Mouse (Mus musculus): Measurements from ENCODE around the gene Fubp1. TPM values are rescaled to one million over a fixed set of nuclear protein-coding genes. Genes with fewer than 3 reads are reported as not detected.

Fubp1 gene
- polyA plus RNA-seq, 1 experiment from 2014 or later, result 332 TPM

DNA sequence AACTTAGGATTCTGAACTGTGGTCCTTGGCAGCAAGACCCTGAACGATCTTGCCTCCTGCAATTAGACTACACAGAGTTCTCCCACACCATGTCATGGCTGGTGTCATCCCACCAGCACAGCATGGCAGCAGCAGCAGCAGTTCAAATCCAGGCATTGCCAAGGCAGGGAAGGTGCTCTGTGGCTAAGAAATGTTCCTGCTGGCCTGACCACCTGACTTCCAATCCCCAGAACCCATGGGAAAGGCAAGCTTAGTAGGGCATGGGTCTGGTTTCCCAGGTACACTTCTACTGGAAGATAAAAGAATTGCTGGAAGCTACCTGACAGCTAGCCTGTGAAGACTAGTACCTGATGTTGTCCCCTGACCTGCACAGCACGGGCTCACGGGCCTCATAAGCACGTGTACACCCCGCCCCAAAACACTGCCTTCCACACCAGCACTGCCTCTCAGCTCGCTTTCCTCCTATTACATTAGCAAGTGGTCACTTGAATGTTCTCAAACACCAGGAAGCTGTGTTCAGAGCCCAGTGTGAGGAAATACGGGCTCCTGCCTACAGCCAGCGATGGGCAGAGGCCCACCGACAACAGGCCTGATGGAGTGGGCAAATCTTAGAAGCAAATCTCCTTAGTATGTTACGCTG, 61.0 kb downstream of the Fubp1 start:
- ATAC-seq (ENCODE audit: low FRiP score, low TSS enrichment), result no peak
- WGBS, result 87% methylated on average over 10 of the region's 10 CpGs
- Histone ChIP-seq H3K4me1 (ENCODE audit: control insufficient read depth, insufficient read depth, low read length) (no peaks in the 10 kb centered on the region), H3K4me2 (replicated peaks; ENCODE audit: low read depth, low read length) (no peak overlapping the region), H3K9ac (ENCODE audit: low read depth, low read length) (no peak overlapping the region), H3K4me3 (ENCODE audit: low read length) (no peak overlapping the region), H3K27ac (ENCODE audit: low read depth, low read length) (no peak overlapping the region), H3K36me3 (ENCODE audit: control insufficient read depth, insufficient read depth, low read length) (peaks cover 1% of the 10 kb centered on the region; the same call in 1 of the 2 replicates), H3K9me3 (ENCODE audit: control insufficient read depth, low read length) (no peaks in the 10 kb centered on the region), H3K27me3 (ENCODE audit: control insufficient read depth, insufficient read depth, low read length) (peaks cover 3% of the 10 kb centered on the region; the same call in 1 of the 2 replicates)

DNA sequence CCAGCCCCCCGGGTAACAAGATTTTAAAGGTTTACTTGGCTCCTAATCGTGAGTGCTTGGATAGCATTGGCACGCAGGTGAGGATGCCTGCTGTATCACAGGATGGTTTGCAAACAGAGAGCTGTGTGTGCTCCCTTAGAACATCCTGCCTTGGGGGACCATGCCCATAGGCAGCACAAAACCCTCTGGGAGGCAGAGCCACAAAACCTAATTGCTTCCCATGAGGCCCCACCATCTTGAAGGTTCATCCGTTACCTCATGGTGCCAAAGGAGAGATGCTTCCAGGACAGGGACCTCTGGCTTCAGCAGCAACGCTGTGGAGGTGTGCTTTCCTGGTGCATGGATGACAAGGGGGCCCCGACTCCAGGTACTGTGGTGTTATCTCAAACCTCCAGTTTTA, 61.7 kb downstream of the Fubp1 start:
- ATAC-seq (ENCODE audit: low FRiP score, low TSS enrichment), result no peak
- no peak overlapping the region for H3K9ac ChIP-seq (ENCODE audit: low read depth, low read length)
- WGBS, result 91% methylated on average over 6 of the region's 6 CpGs

DNA sequence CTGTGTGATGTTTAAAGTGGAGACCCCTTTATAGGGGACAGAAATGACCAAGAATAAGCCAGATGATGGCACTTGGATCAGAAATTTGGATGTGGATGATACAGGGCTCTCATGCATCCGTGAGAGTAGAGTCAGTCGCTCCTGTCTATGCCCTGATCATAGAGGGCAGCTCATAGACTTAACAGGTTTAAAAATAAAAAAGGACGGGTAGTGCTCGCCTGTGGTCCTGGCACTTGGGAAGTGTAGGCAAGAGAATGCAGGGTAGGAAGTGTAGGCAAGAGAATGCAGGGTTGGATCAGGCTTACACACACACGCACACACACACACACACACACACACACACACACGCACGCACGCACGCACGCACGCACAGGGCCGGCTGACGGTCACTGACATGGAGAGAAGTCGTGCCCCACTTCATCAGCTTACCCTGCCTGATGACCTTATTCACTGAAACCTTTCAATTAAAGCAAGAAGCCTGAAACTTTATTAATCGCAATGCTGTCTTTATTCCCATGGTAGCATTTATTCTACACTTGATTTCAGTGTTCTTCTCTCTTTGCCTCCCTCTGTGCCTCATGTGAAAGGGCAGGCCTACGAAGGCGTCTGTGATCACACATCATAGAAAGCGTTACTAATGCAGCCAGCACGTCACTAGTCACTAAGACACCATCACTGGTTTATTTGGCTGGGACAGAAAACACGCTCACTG, 62.9 kb downstream of the Fubp1 start:
- H3K9me3 ChIP-seq (ENCODE audit: control insufficient read depth, low read length), result no peaks in the 10 kb centered on the region
- no peak overlapping the region for H3K4me2 ChIP-seq (replicated peaks; ENCODE audit: low read depth, low read length)
- H3K9ac ChIP-seq (ENCODE audit: low read depth, low read length), result no peak overlapping the region
- no peaks in the 10 kb centered on the region for H3K4me1 ChIP-seq (ENCODE audit: control insufficient read depth, insufficient read depth, low read length)
- ATAC-seq (ENCODE audit: low FRiP score, low TSS enrichment), result no peak
- WGBS, result 81% methylated on average over 20 of the region's 20 CpGs
- H3K36me3 ChIP-seq (ENCODE audit: control insufficient read depth, insufficient read depth, low read length), result peaks cover 6% of the 10 kb centered on the region; the same call in 1 of the 2 replicates
- no peak overlapping the region for H3K4me3 ChIP-seq (ENCODE audit: low read length)
- H3K27me3 ChIP-seq (ENCODE audit: control insufficient read depth, insufficient read depth, low read length), result no peaks in the 10 kb centered on the region
- H3K27ac ChIP-seq (ENCODE audit: low read depth, low read length), result no peak overlapping the region

More for the DNA sequence above, 61.7 kb downstream of the Fubp1 start:
- peaks cover 6% of the 10 kb centered on the region; the same call in 1 of the 2 replicates for H3K36me3 ChIP-seq (ENCODE audit: control insufficient read depth, insufficient read depth, low read length)
- no peaks in the 10 kb centered on the region for H3K4me1 ChIP-seq (ENCODE audit: control insufficient read depth, insufficient read depth, low read length)
- H3K27me3 ChIP-seq (ENCODE audit: control insufficient read depth, insufficient read depth, low read length), result no peaks in the 10 kb centered on the region; the same call in 1 of the 2 replicates
- no peak overlapping the region for H3K4me2 ChIP-seq (replicated peaks; ENCODE audit: low read depth, low read length)
- H3K4me3 ChIP-seq (ENCODE audit: low read length), result no peak overlapping the region
- no peak overlapping the region for H3K27ac ChIP-seq (ENCODE audit: low read depth, low read length)
- H3K9me3 ChIP-seq (ENCODE audit: control insufficient read depth, low read length), result no peaks in the 10 kb centered on the region

DNA sequence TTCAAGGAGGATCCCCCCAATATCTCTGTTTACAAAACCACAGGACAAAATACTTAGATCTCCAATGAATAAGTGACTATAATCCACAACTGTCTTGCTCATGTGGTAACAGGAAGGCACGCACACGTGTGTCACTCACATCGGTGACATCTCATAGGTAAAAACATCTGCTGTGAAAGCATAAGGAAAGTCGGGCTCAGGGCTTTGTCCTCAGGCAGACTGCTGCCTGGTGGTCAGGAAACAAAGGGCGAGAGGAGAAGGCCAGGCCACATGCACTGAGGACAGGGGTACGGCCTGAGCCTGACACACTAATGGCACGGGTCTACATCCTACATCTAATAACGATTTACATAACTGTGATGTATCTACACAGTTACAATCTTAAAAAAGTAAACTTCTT, 64.8 kb downstream of the Fubp1 start:
- Histone ChIP-seq H3K36me3 (ENCODE audit: control insufficient read depth, insufficient read depth, low read length) (peaks cover 6% of the 10 kb centered on the region; the same call in 1 of the 2 replicates), H3K9ac (ENCODE audit: low read depth, low read length) (no peak overlapping the region), H3K9me3 (ENCODE audit: control insufficient read depth, low read length) (no peaks in the 10 kb centered on the region), H3K27ac (ENCODE audit: low read depth, low read length) (no peak overlapping the region), H3K27me3 (ENCODE audit: control insufficient read depth, insufficient read depth, low read length) (no peaks in the 10 kb centered on the region), H3K4me1 (ENCODE audit: control insufficient read depth, insufficient read depth, low read length) (no peaks in the 10 kb centered on the region), H3K4me3 (ENCODE audit: low read length) (no peak overlapping the region), H3K4me2 (replicated peaks; ENCODE audit: low read depth, low read length) (no peak overlapping the region)
- ATAC-seq (ENCODE audit: low FRiP score, low TSS enrichment), result no peak
- 87% methylated on average over 8 of the region's 8 CpGs for WGBS

DNA sequence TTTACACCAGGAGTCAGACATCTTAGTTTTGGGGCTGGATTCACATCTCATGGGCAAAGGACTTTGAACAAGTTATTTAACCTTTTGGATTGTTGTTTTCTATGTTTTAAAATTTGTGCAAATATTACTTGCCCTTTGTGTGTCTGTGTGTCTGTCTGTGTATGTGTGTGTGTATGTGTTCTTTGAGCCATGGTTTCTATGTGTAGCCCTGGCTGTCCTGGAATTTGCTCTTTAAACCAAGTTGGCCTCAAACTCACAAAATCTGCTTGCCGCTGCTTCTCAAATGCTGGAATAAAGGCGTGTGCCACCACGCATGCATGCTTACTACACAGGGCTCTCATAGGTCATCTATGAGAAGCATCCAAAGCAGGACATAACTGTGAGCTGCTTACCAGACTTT, 66.7 kb downstream of the Fubp1 start:
- Histone ChIP-seq H3K27ac (ENCODE audit: low read depth, low read length) (no peak overlapping the region), H3K9ac (ENCODE audit: low read depth, low read length) (no peak overlapping the region), H3K36me3 (ENCODE audit: control insufficient read depth, insufficient read depth, low read length) (peaks cover 6% of the 10 kb centered on the region; the same call in 1 of the 2 replicates), H3K27me3 (ENCODE audit: control insufficient read depth, insufficient read depth, low read length) (no peaks in the 10 kb centered on the region), H3K4me3 (ENCODE audit: low read length) (no peak overlapping the region), H3K9me3 (ENCODE audit: control insufficient read depth, low read length) (no peaks in the 10 kb centered on the region), H3K4me1 (ENCODE audit: control insufficient read depth, insufficient read depth, low read length) (no peaks in the 10 kb centered on the region), H3K4me2 (replicated peaks; ENCODE audit: low read depth, low read length) (no peak overlapping the region)
- WGBS, result 96% methylated on average over 3 of the region's 3 CpGs
- ATAC-seq (ENCODE audit: low FRiP score, low TSS enrichment), result no peak

DNA sequence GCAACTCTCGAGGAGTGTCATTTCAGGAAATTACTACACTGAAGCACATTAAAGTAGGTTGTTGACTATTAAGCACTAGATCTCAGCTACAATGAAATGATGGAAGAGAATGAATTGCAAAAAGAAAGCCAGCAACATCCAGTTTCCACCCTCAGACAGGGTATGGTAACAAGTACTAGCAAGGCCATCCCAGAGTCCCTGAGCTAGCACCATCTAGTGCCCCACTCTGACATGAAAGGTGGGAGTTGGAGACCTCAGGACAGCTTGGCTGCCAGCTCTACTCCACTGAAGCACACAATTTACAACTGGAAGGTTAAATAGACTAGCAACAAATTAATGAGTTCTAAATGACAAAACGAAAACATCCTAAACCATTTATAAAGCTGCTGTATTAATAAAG, 67.7 kb downstream of the Fubp1 start:
- H3K4me3 ChIP-seq (ENCODE audit: low read length), result no peak overlapping the region
- no peak overlapping the region for H3K9ac ChIP-seq (ENCODE audit: low read depth, low read length)
- no peaks in the 10 kb centered on the region for H3K27me3 ChIP-seq (ENCODE audit: control insufficient read depth, insufficient read depth, low read length)
- 53% methylated on average over 2 of the region's 2 CpGs for whole genome bisulfite sequencing
- H3K4me1 ChIP-seq (ENCODE audit: control insufficient read depth, insufficient read depth, low read length), result no peaks in the 10 kb centered on the region
- ATAC-seq (ENCODE audit: low FRiP score, low TSS enrichment), result peak; percentile 69
- H3K4me2 ChIP-seq (replicated peaks; ENCODE audit: low read depth, low read length), result no peak overlapping the region
- no peaks in the 10 kb centered on the region for H3K9me3 ChIP-seq (ENCODE audit: control insufficient read depth, low read length)
- H3K27ac ChIP-seq (ENCODE audit: low read depth, low read length), result no peak overlapping the region
- H3K36me3 ChIP-seq (ENCODE audit: control insufficient read depth, insufficient read depth, low read length), result peaks cover 12% of the 10 kb centered on the region; the same call in 1 of the 2 replicates

DNA sequence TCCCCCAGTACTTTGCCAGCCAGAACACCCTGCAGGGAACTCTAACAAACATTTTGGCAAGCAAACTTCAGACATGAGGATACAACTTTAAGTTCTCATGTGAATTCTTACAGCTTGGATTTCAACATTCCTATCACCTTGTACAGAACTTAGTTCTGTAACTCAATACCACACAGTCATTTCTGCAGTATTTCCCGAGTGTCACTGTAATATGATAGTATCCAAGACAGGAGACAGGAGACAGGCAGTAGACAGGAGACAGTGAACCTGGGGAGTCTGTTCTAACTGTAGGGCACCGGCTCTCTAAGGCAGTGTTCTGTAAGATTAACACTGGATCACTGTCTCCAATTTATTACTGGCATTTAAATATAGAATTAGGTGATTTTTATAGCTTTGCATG, 68.2 kb downstream of the Fubp1 start:
- peaks cover 14% of the 10 kb centered on the region; the same call in 1 of the 2 replicates for H3K36me3 ChIP-seq (ENCODE audit: control insufficient read depth, insufficient read depth, low read length)
- H3K27ac ChIP-seq (ENCODE audit: low read depth, low read length), result no peak overlapping the region
- H3K4me2 ChIP-seq (replicated peaks; ENCODE audit: low read depth, low read length), result no peak overlapping the region
- no peaks in the 10 kb centered on the region for H3K4me1 ChIP-seq (ENCODE audit: control insufficient read depth, insufficient read depth, low read length)
- H3K9ac ChIP-seq (ENCODE audit: low read depth, low read length), result no peak overlapping the region
- no peak overlapping the region for H3K4me3 ChIP-seq (ENCODE audit: low read length)
- H3K9me3 ChIP-seq (ENCODE audit: control insufficient read depth, low read length), result no peaks in the 10 kb centered on the region
- no peaks in the 10 kb centered on the region for H3K27me3 ChIP-seq (ENCODE audit: control insufficient read depth, insufficient read depth, low read length)
- no peak for ATAC-seq (ENCODE audit: low FRiP score, low TSS enrichment)
- WGBS, result 22% methylated on average over 2 of the region's 2 CpGs

DNA sequence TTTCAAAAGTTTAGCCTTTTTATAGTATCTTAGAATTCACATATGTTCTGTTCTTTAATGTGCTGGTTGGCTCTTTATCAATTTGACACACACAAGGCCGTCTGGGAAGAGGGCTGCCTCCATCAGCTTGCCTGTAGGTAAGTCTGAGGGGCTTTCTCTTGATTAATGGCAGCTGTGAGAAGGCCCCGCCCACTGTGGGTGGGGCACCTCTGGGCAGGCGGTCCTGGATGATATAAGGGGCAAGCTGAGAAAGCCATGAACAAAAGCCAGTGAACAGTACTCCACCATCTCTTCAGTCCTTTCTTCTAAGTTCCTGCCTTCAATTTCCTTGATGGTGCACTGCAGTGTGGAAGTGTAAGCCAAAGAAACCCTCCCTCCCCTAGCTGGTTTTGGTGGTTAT, 71.9 kb downstream of the Fubp1 start:
- Histone ChIP-seq H3K4me3 (ENCODE audit: low read length) (no peak overlapping the region), H3K4me2 (replicated peaks; ENCODE audit: low read depth, low read length) (no peak overlapping the region), H3K27me3 (ENCODE audit: control insufficient read depth, insufficient read depth, low read length) (no peaks in the 10 kb centered on the region), H3K9ac (ENCODE audit: low read depth, low read length) (no peak overlapping the region), H3K9me3 (ENCODE audit: control insufficient read depth, low read length) (no peaks in the 10 kb centered on the region), H3K4me1 (ENCODE audit: control insufficient read depth, insufficient read depth, low read length) (no peaks in the 10 kb centered on the region), H3K36me3 (ENCODE audit: control insufficient read depth, insufficient read depth, low read length) (peaks cover 19% of the 10 kb centered on the region; the same call in 1 of the 2 replicates), H3K27ac (ENCODE audit: low read depth, low read length) (no peak overlapping the region)
- 36% methylated on average over 3 of the region's 3 CpGs for WGBS
- ATAC-seq (ENCODE audit: low FRiP score, low TSS enrichment), result no peak

DNA sequence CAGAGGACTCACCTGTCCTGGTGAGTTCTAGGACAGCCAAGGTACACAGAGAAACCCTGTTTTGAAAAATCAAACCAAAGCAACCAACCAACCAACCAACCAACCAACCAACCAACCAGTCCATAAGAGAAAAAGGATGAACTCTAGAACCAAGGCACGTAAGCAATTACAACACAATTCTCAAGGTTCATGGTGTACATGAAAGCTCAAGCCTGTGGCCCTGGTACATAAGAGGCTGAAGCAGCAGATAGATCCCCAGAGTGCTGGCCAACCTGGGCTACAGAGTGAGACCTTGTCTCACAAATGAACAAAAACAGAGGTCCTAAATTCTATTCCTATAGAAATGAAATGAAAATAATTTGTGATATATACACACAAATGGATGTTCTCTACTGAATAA, 74.1 kb downstream of the Fubp1 start:
- H3K36me3 ChIP-seq (ENCODE audit: control insufficient read depth, insufficient read depth, low read length), result peaks cover 27% of the 10 kb centered on the region; the same call in 1 of the 2 replicates
- H3K4me3 ChIP-seq (ENCODE audit: low read length), result no peak overlapping the region
- 100% methylated on average over 1 of the region's 1 CpGs for WGBS
- H3K27ac ChIP-seq (ENCODE audit: low read depth, low read length), result no peak overlapping the region
- no peak for ATAC-seq (ENCODE audit: low FRiP score, low TSS enrichment)
- no peak overlapping the region for H3K4me2 ChIP-seq (replicated peaks; ENCODE audit: low read depth, low read length)
- no peak overlapping the region for H3K9ac ChIP-seq (ENCODE audit: low read depth, low read length)
- H3K4me1 ChIP-seq (ENCODE audit: control insufficient read depth, insufficient read depth, low read length), result no peaks in the 10 kb centered on the region
- no peaks in the 10 kb centered on the region for H3K9me3 ChIP-seq (ENCODE audit: control insufficient read depth, low read length)
- no peaks in the 10 kb centered on the region for H3K27me3 ChIP-seq (ENCODE audit: control insufficient read depth, insufficient read depth, low read length)
